Mouse (Mus musculus): ENCODE results near the gene Ccl7. TPM values are rescaled to one million over a fixed set of nuclear protein-coding genes. Genes with fewer than 3 reads are reported as not detected.

The Ccl7 gene
- polyA plus RNA-seq, 1 experiment from 2014 or later, result 6.0 TPM

- 0 out of 2 replicates have a peak, but pooled peaks have one; percentile 47 for ATAC-seq (replicated peaks; ENCODE audit: extremely low read depth, insufficient read depth, low FRiP score)
- peaks cover 5% of the 10 kb centered on the region; the same call in 1 of the 2 replicates for H3K4me1 ChIP-seq (ENCODE audit: control insufficient read depth, insufficient read depth, low read length)
- H3K27ac ChIP-seq (ENCODE audit: low read length), result no peak overlapping the region
- H3K9me3 ChIP-seq (replicated peaks; ENCODE audit: control insufficient read depth, low read length), result no peaks in the 10 kb centered on the region
- H3K4me2 ChIP-seq (ENCODE audit: low read depth, low read length), result no peak overlapping the region
- H3K4me3 ChIP-seq (ENCODE audit: low read length), result no peak overlapping the region
- H3K9ac ChIP-seq (ENCODE audit: low read length), result no peak overlapping the region
- no peaks in the 10 kb centered on the region for H3K36me3 ChIP-seq (ENCODE audit: control insufficient read depth, insufficient read depth)
- 42% methylated on average over 8 of the region's 8 CpGs for WGBS
- no peaks in the 10 kb centered on the region for H3K27me3 ChIP-seq (ENCODE audit: control insufficient read depth, insufficient read depth, low read length)
Observed at GRCm38 (mm10) chr11:82011411-82012193, 33.9 kb upstream of the Ccl7 start.

- H3K4me2 ChIP-seq (ENCODE audit: low read depth, low read length), result no peak overlapping the region
- H3K27ac ChIP-seq (ENCODE audit: low read length), result no peak overlapping the region
- H3K4me1 ChIP-seq (ENCODE audit: control insufficient read depth, insufficient read depth, low read length), result peaks cover 3% of the 10 kb centered on the region; the same call in 1 of the 2 replicates
- no peaks in the 10 kb centered on the region for H3K9me3 ChIP-seq (replicated peaks; ENCODE audit: control insufficient read depth, low read length)
- no peaks in the 10 kb centered on the region for H3K27me3 ChIP-seq (ENCODE audit: control insufficient read depth, insufficient read depth, low read length)
- WGBS, result 47% methylated on average over 1 of the region's 1 CpGs
- no peak for ATAC-seq (replicated peaks; ENCODE audit: extremely low read depth, insufficient read depth, low FRiP score)
- H3K36me3 ChIP-seq (ENCODE audit: control insufficient read depth, insufficient read depth), result no peaks in the 10 kb centered on the region
- no peak overlapping the region for H3K4me3 ChIP-seq (ENCODE audit: low read length)
- no peak overlapping the region for H3K9ac ChIP-seq (ENCODE audit: low read length)
Observed at GRCm38 (mm10) chr11:82013756-82014155, 31.8 kb upstream of the Ccl7 start.

- Histone ChIP-seq H3K9ac (ENCODE audit: low read length) (no peak overlapping the region), H3K4me3 (ENCODE audit: low read length) (no peak overlapping the region), H3K27ac (ENCODE audit: low read length) (no peak overlapping the region), H3K4me2 (ENCODE audit: low read depth, low read length) (no peak overlapping the region), H3K27me3 (ENCODE audit: control insufficient read depth, insufficient read depth, low read length) (no peaks in the 10 kb centered on the region), H3K36me3 (ENCODE audit: control insufficient read depth, insufficient read depth) (no peaks in the 10 kb centered on the region), H3K9me3 (replicated peaks; ENCODE audit: control insufficient read depth, low read length) (no peaks in the 10 kb centered on the region), H3K4me1 (ENCODE audit: control insufficient read depth, insufficient read depth, low read length) (peaks cover 3% of the 10 kb centered on the region; the same call in 1 of the 2 replicates)
- no peak for ATAC-seq (replicated peaks; ENCODE audit: extremely low read depth, insufficient read depth, low FRiP score)
- WGBS, result 57% methylated on average over 2 of the region's 2 CpGs
Observed at GRCm38 (mm10) chr11:82015066-82015465, 30.4 kb upstream of the Ccl7 start.

GRCm38 (mm10) chr11:82016181-82016780, 29.2 kb upstream of the Ccl7 start:
- H3K36me3 ChIP-seq (ENCODE audit: control insufficient read depth, insufficient read depth), result no peaks in the 10 kb centered on the region
- H3K9ac ChIP-seq (ENCODE audit: low read length), result no peak overlapping the region
- H3K4me1 ChIP-seq (ENCODE audit: control insufficient read depth, insufficient read depth, low read length), result peaks cover 7% of the 10 kb centered on the region
- H3K4me3 ChIP-seq (ENCODE audit: low read length), result no peak overlapping the region
- H3K9me3 ChIP-seq (replicated peaks; ENCODE audit: control insufficient read depth, low read length), result no peaks in the 10 kb centered on the region
- H3K4me2 ChIP-seq (ENCODE audit: low read depth, low read length), result no peak overlapping the region
- 70% methylated on average over 3 of the region's 3 CpGs for WGBS
- H3K27ac ChIP-seq (ENCODE audit: low read length), result no peak overlapping the region
- ATAC-seq (replicated peaks; ENCODE audit: extremely low read depth, insufficient read depth, low FRiP score), result no peak
- H3K27me3 ChIP-seq (ENCODE audit: control insufficient read depth, insufficient read depth, low read length), result no peaks in the 10 kb centered on the region

- Histone ChIP-seq H3K27me3 (ENCODE audit: control insufficient read depth, insufficient read depth, low read length) (no peaks in the 10 kb centered on the region), H3K9ac (ENCODE audit: low read length) (no peak overlapping the region), H3K27ac (ENCODE audit: low read length) (no peak overlapping the region), H3K9me3 (replicated peaks; ENCODE audit: control insufficient read depth, low read length) (no peaks in the 10 kb centered on the region), H3K36me3 (ENCODE audit: control insufficient read depth, insufficient read depth) (no peaks in the 10 kb centered on the region), H3K4me1 (ENCODE audit: control insufficient read depth, insufficient read depth, low read length) (peaks cover 5% of the 10 kb centered on the region; the same call in 1 of the 2 replicates), H3K4me3 (ENCODE audit: low read length) (no peak overlapping the region), H3K4me2 (ENCODE audit: low read depth, low read length) (no peak overlapping the region)
- ATAC-seq (replicated peaks; ENCODE audit: extremely low read depth, insufficient read depth, low FRiP score), result no peak
- WGBS, result 26% methylated on average over 2 of the region's 2 CpGs
Observed at GRCm38 (mm10) chr11:82019389-82019788, 26.1 kb upstream of the Ccl7 start.

GRCm38 (mm10) chr11:82019793-82020192, 25.7 kb upstream of the Ccl7 start:
- H3K4me2 ChIP-seq (ENCODE audit: low read depth, low read length), result no peak overlapping the region
- no peak overlapping the region for H3K4me3 ChIP-seq (ENCODE audit: low read length)
- no peak overlapping the region for H3K9ac ChIP-seq (ENCODE audit: low read length)
- H3K27me3 ChIP-seq (ENCODE audit: control insufficient read depth, insufficient read depth, low read length), result no peaks in the 10 kb centered on the region
- H3K9me3 ChIP-seq (replicated peaks; ENCODE audit: control insufficient read depth, low read length), result no peaks in the 10 kb centered on the region
- H3K4me1 ChIP-seq (ENCODE audit: control insufficient read depth, insufficient read depth, low read length), result peaks cover 5% of the 10 kb centered on the region; the same call in 1 of the 2 replicates
- H3K27ac ChIP-seq (ENCODE audit: low read length), result no peak overlapping the region
- H3K36me3 ChIP-seq (ENCODE audit: control insufficient read depth, insufficient read depth), result no peaks in the 10 kb centered on the region
- no peak for ATAC-seq (replicated peaks; ENCODE audit: extremely low read depth, insufficient read depth, low FRiP score)

GRCm38 (mm10) chr11:82021406-82021805, 24.1 kb upstream of the Ccl7 start:
- Histone ChIP-seq H3K36me3 (ENCODE audit: control insufficient read depth, insufficient read depth) (no peaks in the 10 kb centered on the region), H3K27me3 (ENCODE audit: control insufficient read depth, insufficient read depth, low read length) (no peaks in the 10 kb centered on the region), H3K4me1 (ENCODE audit: control insufficient read depth, insufficient read depth, low read length) (peaks cover 5% of the 10 kb centered on the region; the same call in 1 of the 2 replicates), H3K4me3 (ENCODE audit: low read length) (no peak overlapping the region), H3K27ac (ENCODE audit: low read length) (no peak overlapping the region), H3K9ac (ENCODE audit: low read length) (no peak overlapping the region), H3K9me3 (replicated peaks; ENCODE audit: control insufficient read depth, low read length) (no peaks in the 10 kb centered on the region), H3K4me2 (ENCODE audit: low read depth, low read length) (no peak overlapping the region)
- ATAC-seq (replicated peaks; ENCODE audit: extremely low read depth, insufficient read depth, low FRiP score), result no peak
- WGBS, result 42% methylated on average over 3 of the region's 3 CpGs

GRCm38 (mm10) chr11:82022504-82023056, 22.9 kb upstream of the Ccl7 start:
- no peak overlapping the region for H3K4me2 ChIP-seq (ENCODE audit: low read depth, low read length)
- no peak overlapping the region for H3K27ac ChIP-seq (ENCODE audit: low read length)
- H3K4me3 ChIP-seq (ENCODE audit: low read length), result no peak overlapping the region
- ATAC-seq (replicated peaks; ENCODE audit: extremely low read depth, insufficient read depth, low FRiP score), result no peak
- 87% methylated on average over 6 of the region's 6 CpGs for WGBS
- peaks cover 5% of the 10 kb centered on the region; the same call in 1 of the 2 replicates for H3K4me1 ChIP-seq (ENCODE audit: control insufficient read depth, insufficient read depth, low read length)
- H3K9ac ChIP-seq (ENCODE audit: low read length), result no peak overlapping the region
- H3K9me3 ChIP-seq (replicated peaks; ENCODE audit: control insufficient read depth, low read length), result no peaks in the 10 kb centered on the region
- no peaks in the 10 kb centered on the region for H3K36me3 ChIP-seq (ENCODE audit: control insufficient read depth, insufficient read depth)
- no peaks in the 10 kb centered on the region for H3K27me3 ChIP-seq (ENCODE audit: control insufficient read depth, insufficient read depth, low read length)

- Histone ChIP-seq H3K27ac (ENCODE audit: low read length) (no peak overlapping the region), H3K36me3 (ENCODE audit: control insufficient read depth, insufficient read depth) (no peaks in the 10 kb centered on the region), H3K9ac (ENCODE audit: low read length) (no peak overlapping the region), H3K4me3 (ENCODE audit: low read length) (no peak overlapping the region), H3K4me1 (ENCODE audit: control insufficient read depth, insufficient read depth, low read length) (peaks cover 5% of the 10 kb centered on the region; the same call in 1 of the 2 replicates), H3K4me2 (ENCODE audit: low read depth, low read length) (no peak overlapping the region), H3K9me3 (replicated peaks; ENCODE audit: control insufficient read depth, low read length) (no peaks in the 10 kb centered on the region), H3K27me3 (ENCODE audit: control insufficient read depth, insufficient read depth, low read length) (no peaks in the 10 kb centered on the region)
- ATAC-seq (replicated peaks; ENCODE audit: extremely low read depth, insufficient read depth, low FRiP score), result no peak
- 69% methylated on average over 4 of the region's 4 CpGs for WGBS
Observed at GRCm38 (mm10) chr11:82023769-82024168, 21.7 kb upstream of the Ccl7 start.
